Mouse (Mus musculus): ENCODE data around the gene Sgta.
"Not testable (repeated sequence)": the region's sequence is repeated elsewhere in the genome, so short reads cannot be mapped to it uniquely, and the experiment has no call there.

Sgta gene

DNA sequence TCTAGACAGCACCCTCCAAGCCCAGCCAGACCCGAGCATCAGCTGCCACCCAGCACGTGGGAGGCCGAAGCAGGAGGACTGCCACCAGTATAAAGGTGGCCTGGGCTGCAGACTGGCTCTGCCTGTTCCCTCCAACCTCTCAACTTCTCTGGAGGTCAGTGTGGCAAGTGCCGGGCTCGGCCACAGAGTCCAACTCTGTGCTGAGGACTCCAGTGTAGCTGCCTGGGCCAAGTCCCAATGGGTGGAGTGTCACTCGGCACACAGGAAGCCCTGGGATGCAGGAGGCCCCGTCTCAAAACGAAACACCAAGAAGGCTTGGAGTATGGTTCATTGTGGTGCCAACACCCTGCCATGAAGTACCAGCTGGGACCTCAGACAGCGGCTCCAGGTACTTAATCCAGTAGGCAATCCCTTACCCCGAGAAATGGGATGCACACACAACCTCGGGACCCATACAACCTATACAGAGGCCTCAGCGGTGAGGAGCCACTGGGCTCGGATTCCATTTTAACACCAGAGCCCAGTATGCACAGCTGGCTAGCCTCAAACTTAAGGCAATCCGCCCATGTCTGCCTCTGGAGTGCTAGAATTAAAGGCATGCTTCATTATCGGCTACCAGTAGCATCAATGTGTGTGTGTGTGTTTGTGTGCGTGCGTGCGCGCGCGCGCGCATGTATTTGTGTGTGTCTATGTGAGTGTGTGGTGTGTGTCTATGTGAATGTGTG lies 2.4 kb downstream of the Sgta start:
- no peak for DNase-seq (ENCODE audit: low read depth, low spot score)

DNA sequence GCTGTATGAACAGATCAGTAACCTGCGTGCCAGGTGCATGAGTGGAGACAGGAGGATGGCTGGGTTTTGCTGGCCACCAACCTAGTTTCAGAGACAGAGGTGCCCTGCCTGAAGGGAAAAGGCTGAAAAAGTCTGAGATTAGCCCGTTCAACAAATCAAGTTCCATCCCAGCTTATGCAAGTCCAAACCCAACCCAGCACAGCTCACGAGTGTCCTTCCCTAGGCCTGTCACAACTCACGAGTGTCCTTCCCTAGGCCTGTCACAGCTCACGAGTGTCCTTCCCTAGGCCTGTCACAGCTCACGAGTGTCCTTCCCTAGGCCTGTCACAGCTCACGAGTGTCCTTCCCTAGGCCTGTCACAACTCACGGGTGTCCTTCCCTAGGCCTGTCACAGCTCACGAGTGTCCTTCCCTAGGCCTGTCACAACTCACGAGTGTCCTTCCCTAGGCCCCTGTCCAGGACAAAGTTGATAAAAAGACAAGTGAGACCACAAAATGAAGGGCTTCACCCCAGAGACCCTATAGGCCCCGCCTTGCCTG lies 4.1 kb downstream of the Sgta start:
- not testable (repeated sequence) for DNase-seq (ENCODE audit: low read depth, low spot score)

DNA sequence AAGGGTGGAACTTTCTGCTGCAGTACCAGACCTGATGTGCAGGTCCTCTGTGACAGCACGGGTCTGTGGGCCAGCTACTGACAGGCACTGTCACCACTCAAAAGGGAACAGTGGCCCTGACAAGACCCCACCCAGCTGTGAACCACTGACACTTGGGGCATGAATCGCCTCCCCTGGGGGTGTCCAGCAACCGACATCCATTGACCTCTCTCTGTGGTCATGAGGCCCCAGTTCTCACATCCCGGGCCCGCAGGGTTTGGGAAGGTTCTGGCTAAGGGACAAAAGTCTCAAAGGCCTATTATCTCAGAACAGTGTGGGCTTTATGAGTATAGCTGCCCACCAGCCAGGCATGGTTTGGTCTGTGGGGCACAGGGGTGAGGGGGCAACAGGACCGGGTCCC lies 4.8 kb downstream of the Sgta start:
- DNase-seq (ENCODE audit: low read depth, low spot score), result no peak

DNA sequence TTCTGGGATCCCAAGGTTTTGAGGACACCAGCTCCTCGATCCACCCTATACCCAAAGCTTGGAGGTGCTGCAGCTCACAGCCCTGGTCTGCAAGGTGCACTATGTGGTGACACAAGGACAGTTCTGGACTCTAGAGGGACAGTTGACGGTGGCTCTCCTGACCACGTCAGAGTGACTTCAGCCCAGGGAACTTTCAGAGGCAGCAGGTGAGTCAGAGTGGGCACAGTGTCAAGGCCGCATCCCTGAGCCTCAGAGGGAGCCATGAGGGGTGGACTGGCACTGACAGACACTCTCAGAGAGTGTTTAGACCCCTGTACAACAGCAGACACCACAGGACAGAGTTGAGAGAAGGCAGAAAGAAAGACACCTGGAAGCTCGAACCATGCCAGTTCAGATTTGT lies 7.4 kb downstream of the Sgta start:
- no peak for DNase-seq (ENCODE audit: low read depth, low spot score)

GRCm38 (mm10) chr10:81051133-81051532 lies 8.8 kb downstream of the Sgta start:
- DNase-seq (ENCODE audit: low read depth, low spot score), result no peak

DNA sequence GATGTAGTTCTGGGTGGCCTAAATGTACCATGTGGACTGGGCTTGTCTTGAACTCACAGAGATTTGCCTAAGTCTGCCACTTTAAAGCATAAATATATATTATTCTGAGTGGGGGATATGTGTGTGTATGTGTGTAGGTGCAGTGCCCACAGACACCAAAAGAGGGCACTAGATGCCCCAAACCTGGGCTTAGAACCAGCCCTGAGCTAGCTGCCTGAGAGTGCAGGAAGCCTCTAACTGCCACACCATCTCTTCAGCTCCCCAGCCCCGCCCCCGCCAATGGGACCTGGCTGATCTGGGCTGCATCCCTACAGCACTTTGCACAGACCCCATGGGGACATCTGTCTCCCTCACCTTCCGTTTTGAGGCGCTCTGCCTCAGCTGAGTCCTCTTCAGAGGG lies 9.3 kb downstream of the Sgta start:
- DNase-seq (ENCODE audit: low read depth, low spot score), result peak; percentile 67

GRCm38 (mm10) chr10:81045246-81045645 lies 14.7 kb downstream of the Sgta start:
- not testable (repeated sequence) for DNase-seq (ENCODE audit: low read depth, low spot score)

DNA sequence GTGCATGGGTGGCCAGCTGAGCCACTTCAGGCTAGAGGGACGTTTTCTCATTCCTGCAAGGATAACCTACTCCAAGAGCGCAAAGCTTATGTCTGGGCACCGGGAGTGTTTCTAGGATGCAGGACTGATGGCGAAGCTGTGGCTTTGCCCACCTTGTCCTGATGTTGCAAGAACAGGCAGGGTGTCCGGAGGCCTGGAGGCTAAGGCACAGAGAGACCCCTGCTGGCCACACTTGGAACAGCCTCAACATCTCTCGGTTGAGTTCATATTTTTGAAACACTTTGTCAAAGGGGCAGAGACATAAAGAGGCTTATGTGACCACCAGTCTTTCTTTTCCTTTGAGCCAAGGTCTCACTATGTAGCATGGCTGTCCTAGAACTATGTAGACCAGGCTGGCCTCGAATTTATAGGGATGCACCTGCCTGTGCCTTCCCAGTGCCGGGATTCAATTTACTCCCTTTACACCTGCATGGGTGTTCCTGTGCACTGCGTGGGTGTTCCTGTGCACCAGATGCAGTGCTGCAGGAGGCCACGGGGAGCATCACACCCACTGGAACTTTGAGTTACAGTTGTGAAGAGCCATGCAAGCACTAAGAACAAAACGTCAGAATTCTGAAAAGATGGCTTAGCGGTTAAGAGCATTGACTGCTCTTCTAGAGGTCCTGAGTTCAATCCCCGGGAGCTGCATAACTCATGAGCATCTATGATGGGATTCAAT lies 18.4 kb downstream of the Sgta start:
- peak; percentile 80 for DNase-seq (ENCODE audit: low read depth, low spot score)

- DNase-seq (ENCODE audit: low read depth, low spot score), result peak; percentile 98
Observed at GRCm38 (mm10) chr10:81036988-81037580, 22.9 kb downstream of the Sgta start, which contains the start of gene Slc39a3. Gene Slc39a3, minus strand, starts transcription at chr10:81037426.

DNA sequence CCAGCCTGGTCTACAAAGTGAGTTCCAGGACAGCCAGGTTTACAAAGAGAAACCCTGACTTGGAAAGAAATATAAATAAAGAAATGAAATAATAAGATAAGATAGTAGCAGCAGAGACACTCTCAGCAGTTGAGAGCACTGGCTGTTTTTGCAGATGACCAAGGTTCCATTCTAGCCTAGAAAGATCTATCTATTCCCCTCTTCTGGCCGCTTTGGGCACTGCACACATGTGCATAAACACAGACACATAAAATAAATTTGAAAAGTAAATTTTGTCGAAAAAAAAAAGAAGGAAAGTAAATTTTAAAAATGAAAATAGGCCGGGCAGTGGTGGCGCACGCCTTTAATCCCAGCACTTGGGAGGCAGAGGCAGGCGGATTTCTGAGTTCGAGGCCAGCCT lies 23.7 kb downstream of the Sgta start:
- peak; percentile 73 for DNase-seq (ENCODE audit: low read depth, low spot score)

DNA sequence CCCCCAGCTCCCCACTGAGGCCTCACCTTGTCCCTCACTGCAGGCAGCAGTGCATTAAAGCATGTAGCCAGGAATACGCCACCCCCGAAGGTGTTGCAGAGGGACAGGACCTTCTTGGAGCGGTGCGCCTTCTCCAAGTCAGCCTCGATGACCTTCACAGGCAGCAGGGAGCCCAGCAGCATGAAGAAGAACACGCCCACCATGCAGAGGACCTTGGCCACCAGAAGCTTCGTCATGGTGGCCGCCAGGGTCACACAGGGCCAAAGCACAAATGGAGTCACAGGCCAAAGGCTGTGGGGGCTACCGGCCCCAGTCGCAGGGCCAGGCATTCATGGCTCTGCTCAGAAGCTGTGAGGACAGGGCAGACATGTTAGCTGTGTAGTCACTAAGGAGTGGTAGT lies 26.4 kb downstream of the Sgta start:
- no peak for DNase-seq (ENCODE audit: low read depth, low spot score)

DNA sequence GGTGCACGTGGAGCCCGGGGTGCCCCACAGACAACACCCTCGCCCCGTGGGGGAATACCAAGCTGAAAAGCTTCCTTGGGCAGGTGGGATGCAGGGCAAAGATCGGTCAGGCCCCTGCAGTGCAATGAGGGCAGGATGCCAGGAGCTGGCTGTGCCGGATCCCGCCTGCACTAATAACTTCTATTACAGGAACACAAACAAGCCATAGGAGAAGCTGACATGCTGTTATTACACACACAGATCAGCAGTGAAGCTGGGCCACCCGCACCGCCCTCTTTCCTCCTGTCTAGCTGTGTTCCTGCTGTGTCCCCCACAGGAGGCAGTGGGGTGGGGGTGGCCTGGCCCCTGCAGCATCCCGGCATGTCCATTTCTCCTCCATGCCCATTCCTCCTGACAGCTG lies 30.9 kb downstream of the Sgta start:
- no peak for DNase-seq (ENCODE audit: low read depth, low spot score)

DNA sequence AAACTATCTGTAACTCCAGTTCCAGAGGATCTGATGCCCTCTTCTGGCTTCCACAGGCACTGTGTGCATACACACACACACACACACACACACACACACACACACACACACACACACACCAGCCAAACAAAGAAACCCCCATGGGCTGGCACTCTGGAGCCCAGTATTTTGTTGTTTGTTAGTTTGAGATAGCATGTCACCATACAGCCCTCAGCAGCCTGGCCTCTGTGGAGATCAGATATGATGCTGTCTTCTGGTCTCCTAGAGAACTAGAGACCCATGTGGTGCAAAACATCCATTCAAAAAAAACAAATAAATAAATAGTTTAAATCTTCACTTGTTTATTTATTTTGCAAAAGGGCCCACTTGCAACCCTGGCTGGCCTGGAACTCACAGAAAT lies 31.8 kb downstream of the Sgta start:
- no peak for DNase-seq (ENCODE audit: low read depth, low spot score)

- peak; percentile 91 for DNase-seq (ENCODE audit: low read depth, low spot score)
Observed at GRCm38 (mm10) chr10:81027331-81027730, 32.6 kb downstream of the Sgta start.

GRCm38 (mm10) chr10:81026857-81027256 lies 33.1 kb downstream of the Sgta start:
- no peak for DNase-seq (ENCODE audit: low read depth, low spot score)

- no peak for DNase-seq (ENCODE audit: low read depth, low spot score)
Observed at GRCm38 (mm10) chr10:81025639-81026275, 34.2 kb downstream of the Sgta start, which contains the start of gene Diras1. Gene Diras1, minus strand, starts transcription at chr10:81025662.

- no peak for DNase-seq (ENCODE audit: low read depth, low spot score)
Observed at GRCm38 (mm10) chr10:81025047-81025621, 34.8 kb downstream of the Sgta start.

DNA sequence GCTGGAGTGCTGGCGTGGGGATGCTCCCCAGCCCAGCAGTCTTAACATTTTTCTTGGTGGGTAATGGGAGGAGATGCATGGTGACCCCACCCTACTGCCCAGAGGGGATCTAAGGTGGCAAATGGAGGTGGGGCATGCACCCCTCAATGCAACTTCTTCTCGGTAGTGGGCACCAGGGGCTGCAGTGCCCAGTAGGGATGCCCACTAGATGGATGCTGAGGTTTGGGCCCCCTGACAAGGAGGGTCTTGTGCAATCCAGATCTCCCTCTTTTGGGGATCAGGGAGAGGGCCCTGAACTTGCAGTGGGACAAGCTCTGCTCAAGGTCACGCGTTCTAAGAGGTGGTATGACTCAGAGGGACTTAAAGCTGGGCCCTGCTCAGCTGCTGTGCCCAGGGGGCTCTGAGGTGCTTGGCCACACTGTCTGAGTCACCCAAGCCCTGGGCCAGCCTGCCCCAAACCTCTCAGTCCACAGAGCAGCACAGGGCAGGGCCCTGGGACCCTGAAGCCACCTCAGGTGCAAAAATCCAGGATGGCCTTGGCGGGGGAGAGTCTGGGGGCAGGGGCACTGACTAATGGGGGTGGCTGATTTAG lies 35.5 kb downstream of the Sgta start:
- DNase-seq (ENCODE audit: low read depth, low spot score), result no peak

DNA sequence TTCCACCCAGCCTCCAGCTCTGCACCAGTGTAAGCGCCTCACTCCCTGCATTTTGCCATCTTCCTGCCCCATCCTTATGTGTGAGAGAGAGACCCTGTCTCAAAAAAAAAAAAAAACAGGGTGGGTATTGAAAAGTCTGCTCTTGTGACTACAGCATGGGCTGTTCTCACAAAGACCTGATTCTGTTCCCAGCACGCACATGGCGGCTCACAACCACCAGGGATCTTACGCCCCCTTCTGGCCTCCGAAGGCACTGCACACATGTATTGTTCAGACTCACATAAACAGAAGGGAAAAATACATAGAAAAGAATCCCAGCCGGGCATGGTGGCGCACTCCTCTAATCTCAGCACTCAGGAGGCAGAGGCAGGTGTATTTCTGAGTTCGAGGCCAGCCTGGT lies 37.2 kb downstream of the Sgta start:
- DNase-seq (ENCODE audit: low read depth, low spot score), result peak; percentile 39

- no peak for DNase-seq (ENCODE audit: low read depth, low spot score)
Observed at GRCm38 (mm10) chr10:81021547-81022110, 38.4 kb downstream of the Sgta start.

DNA sequence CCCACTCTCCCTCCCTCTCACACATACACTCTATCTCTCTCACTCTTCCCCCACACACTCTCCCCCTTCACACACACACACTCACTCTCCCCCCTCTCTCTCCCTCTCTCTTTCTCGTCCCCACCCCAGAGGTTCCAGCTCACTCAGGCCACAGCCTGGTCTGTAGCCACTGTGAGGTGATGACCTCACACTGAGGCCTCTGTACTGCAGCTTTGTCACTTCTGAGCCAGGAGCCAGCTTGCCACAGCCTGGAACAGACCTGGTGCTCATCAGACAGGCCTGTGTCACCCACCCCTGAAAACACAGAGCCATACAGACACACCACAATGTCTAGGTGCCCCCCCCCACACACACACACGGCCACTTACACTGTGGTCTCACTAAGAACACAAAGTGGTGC lies 39.8 kb downstream of the Sgta start:
- DNase-seq (ENCODE audit: low read depth, low spot score), result no peak

Measured in 3T3-L1 (cell line).